Mouse (Mus musculus): ENCODE data around the gene Ldb1. TPM values are rescaled to one million over a fixed set of nuclear protein-coding genes. Genes with fewer than 3 reads are reported as not detected.
"Not testable (repeated sequence)": the region's sequence is repeated elsewhere in the genome, so short reads cannot be mapped to it uniquely, and the experiment has no call there.

The Ldb1 gene
- polyA plus RNA-seq, 1 experiment from 2014 or later, result 82.5 TPM

DNA sequence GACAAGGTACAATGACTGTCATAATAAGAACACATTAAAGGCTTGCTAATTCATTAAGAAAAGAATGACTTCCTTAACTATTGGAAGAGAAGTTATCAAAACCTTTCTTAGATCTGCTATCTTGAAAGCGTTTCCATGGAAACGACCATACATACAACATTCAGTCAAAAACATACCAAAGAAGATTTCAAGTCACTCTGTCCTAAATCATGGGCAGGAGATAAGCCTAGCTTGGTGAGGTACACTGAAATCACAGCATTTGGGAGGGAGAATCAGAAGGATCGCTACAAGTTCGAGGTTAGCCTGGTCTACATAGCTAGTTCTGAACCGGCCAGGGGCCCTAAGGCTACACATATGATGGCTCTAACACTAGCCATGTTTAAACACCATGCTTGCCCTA, 47.6 kb downstream of the Ldb1 start:
- peak overlapping the region; percentile 72 for H3K4me3 ChIP-seq (replicated peaks; ENCODE audit: low read depth, low read length)
- no peaks in the 10 kb centered on the region for H3K9me3 ChIP-seq (replicated peaks; ENCODE audit: low read length)
- H3K4me1 ChIP-seq (replicated peaks; ENCODE audit: insufficient read depth, low read length), result no peaks in the 10 kb centered on the region
- no peaks in the 10 kb centered on the region for H3K27me3 ChIP-seq (ENCODE audit: insufficient read depth, low read length)
- H3K4me2 ChIP-seq (ENCODE audit: low read length), result peak overlapping the region; percentile 75
- H3K9ac ChIP-seq (ENCODE audit: low read depth, low read length), result peak overlapping the region; percentile 86
- peak overlapping the region; percentile 98 for H3K27ac ChIP-seq
- no peak for TF ChIP-seq CTCF (IDR thresholded peaks at IDR 0.05; ENCODE audit: low read depth)
- 60% methylated on average over 5 of the region's 5 CpGs for WGBS
- ATAC-seq (replicated peaks; ENCODE audit: low FRiP score, low read depth) (no peak), DNase-seq (ENCODE audit: low spot score) (peak; percentile 13)
- no peaks in the 10 kb centered on the region for H3K36me3 ChIP-seq (ENCODE audit: insufficient read depth, low read length)

DNA sequence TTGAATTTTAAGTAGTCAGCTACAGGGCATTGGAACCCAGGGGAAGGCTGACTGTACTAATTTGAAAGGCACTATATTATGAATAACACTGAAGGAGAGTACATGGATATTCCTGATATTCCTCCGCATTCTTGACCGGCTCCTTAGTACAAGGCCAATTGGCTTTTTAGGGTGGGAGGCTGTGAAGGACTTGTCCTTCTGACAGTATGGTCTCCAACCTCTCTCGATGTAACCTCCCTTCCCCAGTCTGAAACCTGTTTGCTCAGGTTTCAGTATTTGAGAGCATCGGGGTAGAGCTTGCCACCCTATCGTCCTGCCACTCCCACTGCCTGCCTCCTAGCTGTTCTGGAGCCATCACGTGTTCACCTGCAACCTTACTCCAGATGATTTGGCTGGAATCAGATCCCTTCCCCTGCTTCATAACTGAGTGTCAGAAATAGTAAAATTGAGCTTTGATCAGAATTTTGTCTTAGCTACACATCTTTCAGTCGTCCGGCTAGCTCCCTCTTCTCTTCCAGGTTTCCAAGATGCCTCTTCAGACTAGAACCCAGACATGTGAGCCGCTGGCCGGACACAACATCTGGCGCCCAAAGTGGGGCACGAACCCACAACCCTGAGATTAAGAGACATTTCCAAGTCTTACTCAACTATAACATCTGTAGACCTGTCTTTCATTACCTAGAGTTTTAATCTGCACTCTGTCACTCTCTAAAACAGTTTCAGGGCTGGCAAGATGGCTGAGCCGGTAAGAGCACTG, 50.9 kb downstream of the Ldb1 start:
- Histone ChIP-seq H3K4me3 (replicated peaks; ENCODE audit: low read depth, low read length) (no peak overlapping the region), H3K27ac (no peak overlapping the region), H3K36me3 (ENCODE audit: insufficient read depth, low read length) (no peaks in the 10 kb centered on the region), H3K9me3 (replicated peaks; ENCODE audit: low read length) (no peaks in the 10 kb centered on the region), H3K27me3 (ENCODE audit: insufficient read depth, low read length) (no peaks in the 10 kb centered on the region), H3K4me2 (ENCODE audit: low read length) (no peak overlapping the region), H3K4me1 (replicated peaks; ENCODE audit: insufficient read depth, low read length) (no peaks in the 10 kb centered on the region), H3K9ac (ENCODE audit: low read depth, low read length) (no peak overlapping the region)
- DNase-seq (ENCODE audit: low spot score) (no peak), ATAC-seq (replicated peaks; ENCODE audit: low FRiP score, low read depth) (no peak)
- no peak for TF ChIP-seq CTCF (IDR thresholded peaks at IDR 0.05; ENCODE audit: low read depth)
- 93% methylated on average over 13 of the region's 13 CpGs for WGBS

DNA sequence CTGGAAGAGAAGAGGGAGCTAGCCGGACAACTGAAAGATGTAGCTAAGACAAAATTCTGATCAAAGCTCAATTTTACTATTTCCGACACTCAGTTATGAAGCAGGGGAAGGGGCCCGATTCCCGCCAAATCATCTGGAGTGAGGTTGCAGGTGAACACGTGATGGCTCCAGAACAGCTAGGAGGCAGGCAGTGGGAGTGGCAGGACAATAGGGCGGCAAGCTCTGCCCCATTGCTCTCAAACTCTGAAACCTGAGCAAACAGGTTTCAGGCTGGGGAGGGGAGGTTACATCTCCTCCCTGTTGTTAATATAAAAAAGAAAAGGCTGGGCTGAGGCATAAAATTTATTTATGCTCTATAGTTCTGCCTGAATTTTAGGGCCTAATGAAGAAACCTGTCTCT, 51.6 kb downstream of the Ldb1 start:
- not testable (repeated sequence) for H3K27ac ChIP-seq; H3K9ac ChIP-seq (ENCODE audit: low read depth, low read length); H3K27me3 ChIP-seq (ENCODE audit: insufficient read depth, low read length); H3K4me1 ChIP-seq (replicated peaks; ENCODE audit: insufficient read depth, low read length); H3K4me3 ChIP-seq (replicated peaks; ENCODE audit: low read depth, low read length); H3K36me3 ChIP-seq (ENCODE audit: insufficient read depth, low read length); H3K4me2 ChIP-seq (ENCODE audit: low read length); H3K9me3 ChIP-seq (replicated peaks; ENCODE audit: low read length); ATAC-seq (replicated peaks; ENCODE audit: low FRiP score, low read depth); DNase-seq (ENCODE audit: low spot score)
- WGBS, result 67% methylated on average over 6 of the region's 6 CpGs

DNA sequence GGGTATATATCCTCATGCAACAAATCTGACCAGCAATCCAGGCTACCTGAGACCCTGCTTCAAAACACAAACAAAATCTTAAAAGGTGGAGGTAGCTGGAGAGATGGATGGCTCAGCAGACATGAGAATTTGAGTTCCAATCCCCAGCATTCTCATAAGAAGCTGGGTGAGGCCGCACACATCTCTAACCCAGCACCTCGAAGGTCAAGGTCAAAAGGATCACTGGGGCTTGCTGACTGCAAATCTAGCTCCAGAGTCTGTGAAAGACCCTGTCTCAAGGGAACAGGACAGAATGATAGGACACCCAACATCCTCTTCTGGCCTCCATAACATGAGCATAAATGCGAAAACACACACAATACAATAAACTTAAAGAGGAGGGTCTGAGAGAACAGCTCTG, 53.8 kb downstream of the Ldb1 start:
- no peak for TF ChIP-seq CTCF (IDR thresholded peaks at IDR 0.05; ENCODE audit: low read depth)
- no peak for DNase-seq (ENCODE audit: low spot score)
- Histone ChIP-seq H3K27me3 (ENCODE audit: insufficient read depth, low read length) (no peaks in the 10 kb centered on the region), H3K9ac (ENCODE audit: low read depth, low read length) (no peak overlapping the region), H3K9me3 (replicated peaks; ENCODE audit: low read length) (no peaks in the 10 kb centered on the region), H3K4me3 (replicated peaks; ENCODE audit: low read depth, low read length) (no peak overlapping the region), H3K36me3 (ENCODE audit: insufficient read depth, low read length) (no peaks in the 10 kb centered on the region), H3K27ac (no peak overlapping the region), H3K4me1 (replicated peaks; ENCODE audit: insufficient read depth, low read length) (no peaks in the 10 kb centered on the region), H3K4me2 (ENCODE audit: low read length) (no peak overlapping the region)
- WGBS, result 89% methylated on average over 3 of the region's 3 CpGs
- ATAC-seq (replicated peaks; ENCODE audit: low FRiP score, low read depth), result no peak

DNA sequence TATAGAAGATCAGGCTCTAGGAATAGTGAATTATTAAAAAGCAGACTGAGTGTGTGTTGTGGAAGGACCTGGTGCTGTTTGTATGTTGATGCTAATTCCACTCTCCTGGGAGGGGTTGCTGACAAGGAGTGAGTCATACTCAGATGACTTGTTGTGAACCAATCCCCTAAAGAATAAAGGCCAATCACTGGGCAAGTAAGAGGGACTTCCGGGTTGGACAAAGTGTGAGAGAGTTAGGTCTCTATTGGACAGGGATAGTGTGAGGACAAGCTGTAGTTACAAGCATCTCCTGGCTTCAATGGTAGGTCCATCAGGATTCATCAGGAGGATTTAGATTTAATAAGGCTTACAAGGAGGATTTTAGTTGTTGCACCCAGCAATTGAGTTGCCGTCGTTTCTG, 56.8 kb downstream of the Ldb1 start:
- H3K27ac ChIP-seq, result no peak overlapping the region
- H3K9me3 ChIP-seq (replicated peaks; ENCODE audit: low read length), result no peaks in the 10 kb centered on the region
- H3K36me3 ChIP-seq (ENCODE audit: insufficient read depth, low read length), result no peaks in the 10 kb centered on the region
- TF ChIP-seq CTCF (IDR thresholded peaks at IDR 0.05; ENCODE audit: low read depth), result no peak
- ATAC-seq (replicated peaks; ENCODE audit: low FRiP score, low read depth), result no peak
- no peaks in the 10 kb centered on the region for H3K27me3 ChIP-seq (ENCODE audit: insufficient read depth, low read length)
- H3K9ac ChIP-seq (ENCODE audit: low read depth, low read length), result no peak overlapping the region
- H3K4me2 ChIP-seq (ENCODE audit: low read length), result no peak overlapping the region
- 94% methylated on average over 3 of the region's 3 CpGs for WGBS
- no peak for DNase-seq (ENCODE audit: low spot score)
- no peaks in the 10 kb centered on the region for H3K4me1 ChIP-seq (replicated peaks; ENCODE audit: insufficient read depth, low read length)
- no peak overlapping the region for H3K4me3 ChIP-seq (replicated peaks; ENCODE audit: low read depth, low read length)

DNA sequence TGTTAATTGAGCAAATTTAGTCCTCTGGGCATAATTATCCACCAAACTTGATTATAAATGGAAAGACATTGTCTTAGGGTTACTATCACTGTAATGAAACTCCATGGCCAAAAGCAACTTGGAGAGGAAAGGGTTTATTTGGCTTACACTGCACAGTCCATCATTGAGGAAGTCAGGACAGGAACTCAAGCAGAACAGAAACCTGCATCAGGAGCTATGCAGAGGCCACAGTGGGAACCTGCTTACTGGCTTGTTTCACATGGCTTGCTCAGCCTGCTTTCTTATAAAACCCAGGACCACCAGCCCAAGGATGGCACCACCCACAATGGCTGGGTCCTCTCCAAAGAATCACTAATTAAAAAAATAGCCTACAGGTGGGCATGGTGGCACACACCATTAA, 60.6 kb downstream of the Ldb1 start:
- DNase-seq (ENCODE audit: low spot score) (no peak), ATAC-seq (replicated peaks; ENCODE audit: low FRiP score, low read depth) (0 out of 2 replicates have a peak, but pooled peaks have one; percentile 40)
- H3K27ac ChIP-seq, result no peak overlapping the region
- H3K9me3 ChIP-seq (replicated peaks; ENCODE audit: low read length), result no peaks in the 10 kb centered on the region
- H3K36me3 ChIP-seq (ENCODE audit: insufficient read depth, low read length), result no peaks in the 10 kb centered on the region
- no peak overlapping the region for H3K4me2 ChIP-seq (ENCODE audit: low read length)
- H3K4me1 ChIP-seq (replicated peaks; ENCODE audit: insufficient read depth, low read length), result no peaks in the 10 kb centered on the region
- H3K9ac ChIP-seq (ENCODE audit: low read depth, low read length), result no peak overlapping the region
- TF ChIP-seq CTCF (IDR thresholded peaks at IDR 0.05; ENCODE audit: low read depth), result no peak
- H3K27me3 ChIP-seq (ENCODE audit: insufficient read depth, low read length), result no peaks in the 10 kb centered on the region
- H3K4me3 ChIP-seq (replicated peaks; ENCODE audit: low read depth, low read length), result no peak overlapping the region

Other genes starting within 250 kb of the Ldb1 start
- 1.5 and 1.6 TPM in 2 replicates for gene Kcnip2, start 229.2 kb downstream of the Ldb1 start, polyA plus RNA-seq (2015; fragmentation: Nextera tagmentation; extraction: Ambion mirVana)
- gene Armh3, start 46.7 kb downstream of the Ldb1 start, polyA plus RNA-seq (2015; fragmentation: Nextera tagmentation; extraction: Ambion mirVana), result 13.2 and 14.7 TPM in 2 replicates
- gene Hps6, start 41.7 kb downstream of the Ldb1 start, polyA plus RNA-seq (2015; fragmentation: Nextera tagmentation; extraction: Ambion mirVana), result 7.2 and 7.6 TPM in 2 replicates
- 16.2 and 16.9 TPM in 2 replicates for gene Pprc1, start 328 bp downstream of the Ldb1 start, polyA plus RNA-seq (2015; fragmentation: Nextera tagmentation; extraction: Ambion mirVana)
- gene Nolc1, start 30.6 kb upstream of the Ldb1 start, polyA plus RNA-seq (2015; fragmentation: Nextera tagmentation; extraction: Ambion mirVana), result 50.0 and 60.0 TPM in 2 replicates
- gene Elovl3, start 86.7 kb upstream of the Ldb1 start, polyA plus RNA-seq (2015; fragmentation: Nextera tagmentation; extraction: Ambion mirVana), result 0.07 TPM in 1 of 2 replicates, not detected in the other
- gene Pitx3, start 103.1 kb upstream of the Ldb1 start, polyA plus RNA-seq (2015; fragmentation: Nextera tagmentation; extraction: Ambion mirVana), result not detected in 2 replicates
- gene Gbf1, start 107.3 kb upstream of the Ldb1 start, polyA plus RNA-seq (2015; fragmentation: Nextera tagmentation; extraction: Ambion mirVana), result 32.9 and 37.3 TPM in 2 replicates